Mouse (Mus musculus) kidney, adult 2 months (tissue): ENCODE measurements around the gene Mamstr. TPM values are rescaled to one million over a fixed set of nuclear protein-coding genes. Genes with fewer than 3 reads are reported as not detected.
"Not testable (repeated sequence)": the region's sequence is repeated elsewhere in the genome, so short reads cannot be mapped to it uniquely, and the experiment has no call there.

Experiments used
- DNase-seq: peaks from one replicate; pipeline ENCODE4 v3.0.0; 2021
- H3K27ac ChIP-seq: fragments of 200-500 bp; 2 replicates; pipeline ENCODE4 v1.5.1; 2012; ENCODE audit warnings: low read depth, low read length, control low read depth, inconsistent platforms; ENCODE audit not compliant: insufficient read depth
- H3K27me3 ChIP-seq: fragments of 200-500 bp; replicated peaks from 2 replicates; pipeline ENCODE4 v1.6.1; 2012; ENCODE audit warnings: mild to moderate bottlenecking, moderate library complexity, low read length, inconsistent platforms; ENCODE audit not compliant: control insufficient read depth, insufficient read depth
- H3K36me3 ChIP-seq: fragments of 200-500 bp; 2 replicates; pipeline ENCODE4 v1.6.1; 2012; ENCODE audit warnings: mild to moderate bottlenecking, moderate library complexity, low read length, inconsistent platforms; ENCODE audit not compliant: control insufficient read depth, insufficient read depth
- H3K4me1 ChIP-seq: fragments of 200-500 bp; 2 replicates; pipeline ENCODE4 v1.6.1; 2011; ENCODE audit warnings: low read length; ENCODE audit not compliant: control insufficient read depth, insufficient read depth
- H3K4me3 ChIP-seq: fragments of 200-500 bp; 2 replicates; pipeline ENCODE4 v1.5.1; 2011; ENCODE audit warnings: mild to moderate bottlenecking, low read depth, low read length, control low read depth; ENCODE audit not compliant: insufficient read depth
- CTCF ChIP-seq: fragments of 200-500 bp; conservative IDR thresholded peaks from 2 replicates; pipeline ENCODE4 v1.5.1; 2011; ENCODE audit warnings: low read depth, mild to moderate bottlenecking, control low read depth, low read length, moderate library complexity, mixed read lengths; ENCODE audit not compliant: insufficient read depth, insufficient read length
- POLR2A ChIP-seq: fragments of 200-500 bp; IDR thresholded peaks from one replicate; pipeline ENCODE4 v1.6.1; 2011; ENCODE audit warnings: low read depth, low read length, control low read depth
- WGBS: fragments of 180-500 bp; shearing (Covaris S2); methylation state at CpG from one replicate; pipeline ENCODE4 v1.1.7; 2018; 5-methylcytosine and 5-hydroxymethylcytosine counted together
- polyA plus RNA-seq: library from polyadenylated mRNA; depleted of rRNA; stranded (reverse); fragments of >200 nt; gene quantifications from 2 replicates; pipeline ENCODE4 v1.2.3, GENCODE M21; 2012

Mamstr gene
- polyA plus RNA-seq, 1 experiment: 2.5 TPM

DNA sequence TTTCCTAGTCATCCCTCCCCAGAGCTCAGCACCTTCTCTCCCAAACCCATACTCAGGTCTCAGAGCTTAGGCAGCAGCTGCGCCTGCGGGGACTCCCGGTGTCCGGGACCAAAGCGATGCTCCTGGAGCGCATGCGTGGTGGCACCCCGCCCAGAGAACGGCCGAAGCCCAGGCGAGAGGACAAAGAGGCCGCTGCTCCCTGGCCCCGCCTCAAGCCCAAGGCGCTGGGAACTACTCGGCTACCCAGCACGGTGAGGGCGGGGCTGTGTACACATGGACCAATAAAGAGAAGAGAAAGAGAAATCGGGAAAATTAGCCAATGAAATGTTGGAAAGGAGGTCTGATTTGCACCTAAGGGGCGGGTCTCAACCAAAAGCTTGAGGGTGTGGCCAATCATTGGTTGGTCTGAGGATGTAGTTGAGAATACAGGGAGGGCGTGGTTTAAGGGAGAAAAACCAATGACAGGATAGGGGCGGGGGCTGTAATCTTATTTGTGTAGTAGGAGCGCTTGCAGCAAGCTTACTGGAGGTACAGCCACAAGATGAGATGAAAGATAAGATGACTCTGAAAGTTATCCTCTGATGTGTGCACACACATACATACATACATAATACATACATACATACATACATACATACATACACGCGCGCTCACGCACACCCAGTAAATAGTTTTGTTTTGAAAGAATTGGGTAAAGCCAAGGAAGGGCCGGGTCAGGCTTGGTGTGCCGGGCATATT is 3.8 kb downstream of the Mamstr start:
- peak; percentile 93 for DNase-seq
- no peaks in the 10 kb centered on the region for H3K4me1 ChIP-seq
- 15% methylated on average over 28 of the region's 28 CpGs for WGBS
- no peaks in the 10 kb centered on the region for H3K36me3 ChIP-seq
- TF ChIP-seq CTCF (no peak), POLR2A (no peak)
- H3K27me3 ChIP-seq: no peaks in the 10 kb centered on the region
- H3K4me3 ChIP-seq: peak overlapping the region; percentile 48
- peak overlapping the region; percentile 26; the same call in 1 of the 2 replicates for H3K27ac ChIP-seq

DNA sequence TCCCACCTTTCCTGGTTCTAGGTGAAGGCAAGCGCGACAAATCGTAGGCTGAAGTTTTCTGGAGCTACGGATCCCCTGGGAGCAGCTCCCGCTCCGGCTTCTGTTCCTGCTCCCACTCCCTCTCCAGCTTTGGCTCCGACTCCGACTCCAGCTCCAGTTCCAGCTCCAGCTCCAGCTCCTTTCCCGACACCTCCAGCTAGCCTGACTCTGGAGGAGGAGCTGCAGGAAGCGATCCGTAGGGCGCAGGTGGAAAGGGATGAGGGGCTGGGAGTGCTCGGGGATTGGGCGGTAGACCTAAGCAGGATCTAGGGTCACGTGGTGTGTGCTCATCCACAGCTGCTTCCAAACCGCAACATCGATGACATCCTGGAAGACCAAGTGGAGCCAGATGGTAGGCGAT is 4.4 kb downstream of the Mamstr start:
- peak overlapping the region; percentile 16 for H3K4me3 ChIP-seq
- no peaks in the 10 kb centered on the region for H3K4me1 ChIP-seq
- WGBS: 21% methylated on average over 18 of the region's 18 CpGs
- no peak for DNase-seq
- no peaks in the 10 kb centered on the region for H3K27me3 ChIP-seq
- H3K36me3 ChIP-seq: no peaks in the 10 kb centered on the region
- TF ChIP-seq POLR2A (no peak), CTCF (no peak)
- H3K27ac ChIP-seq: peak overlapping the region; percentile 26; the same call in 1 of the 2 replicates

DNA sequence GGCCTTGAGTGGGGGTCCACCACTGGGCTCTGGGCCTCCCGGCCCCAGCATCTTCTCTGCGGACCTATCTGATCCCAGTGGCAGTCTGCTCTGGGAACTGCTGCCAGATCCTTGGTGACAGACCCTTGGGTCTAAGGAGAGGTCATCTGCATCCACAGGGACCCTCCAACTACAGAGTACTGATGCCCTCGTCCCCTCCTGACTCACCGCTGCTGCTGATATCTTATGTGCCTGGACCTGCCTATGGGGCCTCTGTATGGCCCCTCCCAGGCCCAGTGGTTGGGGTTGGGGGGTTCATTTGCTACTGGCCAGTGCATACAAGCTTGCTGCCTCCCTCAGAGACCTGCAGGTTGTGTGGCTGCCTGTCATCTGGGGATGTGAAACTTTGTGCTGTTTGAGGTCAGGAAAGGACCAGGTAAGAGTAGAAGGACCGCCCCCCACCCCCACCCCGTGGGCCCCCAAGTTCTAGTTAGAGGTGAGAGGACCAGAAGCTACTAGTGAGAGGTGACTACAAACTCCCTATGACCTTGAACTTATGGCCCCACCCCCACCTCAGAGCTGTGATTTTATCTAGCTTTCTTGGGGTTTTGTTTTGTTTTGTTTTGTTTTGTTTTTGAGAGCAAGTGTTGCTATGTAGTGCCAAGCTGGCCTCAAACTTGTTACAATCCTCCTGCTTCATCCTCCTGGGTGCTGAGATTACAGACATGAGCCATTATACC is 5.3 kb downstream of the Mamstr start:
- H3K4me3 ChIP-seq: no peak overlapping the region
- 85% methylated on average over 6 of the region's 6 CpGs for WGBS
- H3K27me3 ChIP-seq: no peaks in the 10 kb centered on the region
- H3K4me1 ChIP-seq: no peaks in the 10 kb centered on the region
- H3K27ac ChIP-seq: no peak overlapping the region
- no peak for DNase-seq
- no peak for TF ChIP-seq CTCF
- H3K36me3 ChIP-seq: no peaks in the 10 kb centered on the region

DNA sequence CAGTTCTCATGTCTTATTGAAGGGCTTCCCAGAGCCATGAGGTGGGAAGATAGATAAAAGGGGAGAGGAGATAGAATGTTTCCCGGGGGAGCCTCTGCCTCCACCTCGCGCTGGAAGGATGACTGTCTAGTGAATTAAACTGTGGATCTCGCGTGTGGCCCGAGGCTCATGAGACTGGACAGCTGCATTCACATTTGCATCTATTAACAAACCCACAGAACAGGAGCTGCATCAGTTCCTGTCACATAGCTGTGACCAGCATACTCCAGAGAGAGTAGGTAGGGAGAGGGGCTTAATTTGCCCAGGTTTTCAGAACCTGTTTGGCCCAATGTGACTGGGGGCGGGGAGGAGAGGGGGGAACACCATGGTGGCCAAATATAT is 5.8 kb downstream of the Mamstr start:
- TF ChIP-seq CTCF (no peak), POLR2A (no peak)
- WGBS: 88% methylated on average over 7 of the region's 7 CpGs
- no peaks in the 10 kb centered on the region for H3K27me3 ChIP-seq
- no peaks in the 10 kb centered on the region for H3K36me3 ChIP-seq
- H3K4me3 ChIP-seq: no peak overlapping the region
- no peaks in the 10 kb centered on the region for H3K4me1 ChIP-seq
- H3K27ac ChIP-seq: no peak overlapping the region
- no peak for DNase-seq

DNA sequence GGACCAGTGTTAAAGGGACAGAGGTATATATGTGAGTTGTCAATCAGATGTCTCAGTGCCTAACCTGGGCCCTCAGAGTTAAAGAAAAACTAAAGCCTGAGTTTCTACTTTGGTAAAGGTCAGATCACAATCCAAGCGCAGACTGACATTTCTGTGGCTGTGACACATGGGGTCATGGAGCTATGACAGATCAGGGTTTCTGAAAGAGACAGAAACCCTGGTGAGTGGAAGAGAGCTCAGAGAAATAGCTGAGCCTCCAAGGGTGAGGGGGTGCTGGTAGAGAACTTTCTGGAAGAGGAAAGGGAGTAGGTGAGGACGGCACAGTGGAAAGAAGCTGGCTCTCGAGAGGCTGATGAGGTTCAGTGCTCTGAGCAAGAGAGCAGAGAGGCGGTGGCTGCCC is 6.9 kb downstream of the Mamstr start:
- 54% methylated on average over 4 of the region's 4 CpGs for WGBS

DNA sequence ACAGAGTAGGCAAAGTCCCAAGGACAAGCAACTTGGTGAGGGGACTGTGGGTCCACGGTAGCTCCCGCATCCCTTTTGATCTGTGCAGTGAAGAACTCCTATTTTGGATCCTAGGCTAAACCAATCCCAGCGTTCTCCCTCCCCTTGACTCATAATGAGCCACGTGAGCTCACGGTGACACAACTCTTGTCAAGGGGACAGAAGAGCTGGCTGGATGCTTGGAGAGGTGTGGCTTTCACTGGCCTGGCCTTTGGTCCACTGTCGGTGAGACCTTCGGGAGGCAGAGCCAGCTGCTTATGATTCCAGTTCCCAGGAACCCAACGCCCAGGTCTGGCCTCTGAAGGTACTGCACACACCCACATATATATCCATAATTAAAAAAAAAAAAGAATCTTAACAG is 9.6 kb downstream of the Mamstr start:
- TF ChIP-seq POLR2A: no peak
- no peak for TF ChIP-seq CTCF
- WGBS: 67% methylated on average over 8 of the region's 8 CpGs
- H3K36me3 ChIP-seq: no peaks in the 10 kb centered on the region
- no peaks in the 10 kb centered on the region for H3K4me1 ChIP-seq
- no peaks in the 10 kb centered on the region for H3K27me3 ChIP-seq
- no peak overlapping the region for H3K4me3 ChIP-seq
- no peak for DNase-seq
- no peak overlapping the region for H3K27ac ChIP-seq

More for the DNA sequence above, 6.9 kb downstream of the Mamstr start:
- Histone ChIP-seq H3K27me3 (no peaks in the 10 kb centered on the region), H3K36me3 (no peaks in the 10 kb centered on the region), H3K4me3 (no peak overlapping the region), H3K27ac (no peak overlapping the region), H3K4me1 (no peaks in the 10 kb centered on the region)
- TF ChIP-seq CTCF (no peak), POLR2A (no peak)
- DNase-seq: no peak

DNA sequence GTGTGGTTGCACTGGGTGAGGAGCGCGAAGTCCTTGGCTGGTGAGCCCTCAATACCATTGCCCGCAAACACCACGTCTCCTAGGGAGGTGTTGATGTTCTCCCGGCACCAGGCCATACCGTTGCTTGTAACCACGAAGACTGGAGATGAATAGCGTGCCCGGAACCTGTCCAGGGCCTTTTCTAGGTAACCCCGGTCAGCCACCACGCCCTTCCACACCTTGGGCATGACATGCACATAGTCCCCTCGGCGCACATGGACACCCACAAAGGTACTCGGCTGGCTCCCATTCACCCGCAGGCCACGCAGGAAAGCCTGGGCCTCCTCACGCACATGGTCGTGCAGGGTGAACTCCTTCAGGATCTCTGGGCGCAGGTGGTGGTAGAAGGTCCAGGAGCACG is 10.7 kb downstream of the Mamstr start:
- not testable (repeated sequence) for H3K36me3 ChIP-seq, DNase-seq, H3K4me1 ChIP-seq, H3K4me3 ChIP-seq, H3K27me3 ChIP-seq, H3K27ac ChIP-seq
- 95% methylated on average over 20 of the region's 20 CpGs for whole genome bisulfite sequencing
